Mouse (Mus musculus) olfactory bulb, adult 2 months (tissue): ENCODE results near the gene Cyp2u1. TPM values are rescaled to one million over a fixed set of nuclear protein-coding genes. Genes with fewer than 3 reads are reported as not detected.
A peak's percentile ranks its signal among the peaks of the same experiment; 100 is the strongest.

Experiments used
- H3K27ac ChIP-seq: fragments of 200-500 bp; 2 replicates; pipeline ENCODE4 v1.5.1; 2012; ENCODE audit warnings: low read depth, low read length; ENCODE audit not compliant: insufficient read depth
- H3K4me1 ChIP-seq: fragments of 200-500 bp; 2 replicates; pipeline ENCODE4 v1.6.1; 2012; ENCODE audit warnings: low read length; ENCODE audit not compliant: control insufficient read depth, insufficient read depth
- H3K4me3 ChIP-seq: fragments of 200-500 bp; 2 replicates; pipeline ENCODE4 v1.5.1; 2012; ENCODE audit warnings: mild to moderate bottlenecking, low read depth, low read length, moderate library complexity; ENCODE audit not compliant: insufficient read depth
- CTCF ChIP-seq: fragments of 200-500 bp; IDR thresholded peaks from 2 replicates; pipeline ENCODE4 v1.5.1; 2012; ENCODE audit warnings: low read depth, mild to moderate bottlenecking, low read length, moderate library complexity; ENCODE audit not compliant: insufficient read depth
- POLR2A ChIP-seq: fragments of 200-500 bp; IDR thresholded peaks from 2 replicates; pipeline ENCODE4 v1.6.1; 2012; ENCODE audit warnings: mild to moderate bottlenecking, low read depth, low read length, moderate library complexity; ENCODE audit not compliant: insufficient read depth
- WGBS: fragments of 180-500 bp; shearing (Covaris S2); methylation state at CpG from one replicate; pipeline ENCODE4 v1.1.7; 2018; 5-methylcytosine and 5-hydroxymethylcytosine counted together
- polyA plus RNA-seq: library from polyadenylated mRNA; stranded (reverse); fragments of >200 nt; gene quantifications from 2 replicates; pipeline ENCODE4 v1.2.4, GENCODE M21; 2012; ENCODE audit warnings: low replicate concordance; ENCODE audit not compliant: missing spikeins, insufficient read depth, insufficient read length

Cyp2u1 gene
- polyA plus RNA-seq, 1 experiment: not detected

- whole genome bisulfite sequencing: 91% methylated on average over 8 of the region's 8 CpGs
- TF ChIP-seq CTCF: no peak
- no peak for TF ChIP-seq POLR2A
- Histone ChIP-seq H3K4me3 (no peak overlapping the region), H3K27ac (no peak overlapping the region), H3K4me1 (no peaks in the 10 kb centered on the region)
Observed at GRCm38 (mm10) chr3:131265516-131265915, 37.5 kb downstream of the Cyp2u1 start.

GRCm38 (mm10) chr3:131263766-131264486 is 39.1 kb downstream of the Cyp2u1 start:
- Histone ChIP-seq H3K4me3 (no peak overlapping the region), H3K4me1 (no peaks in the 10 kb centered on the region), H3K27ac (no peak overlapping the region)
- 89% methylated on average over 15 of the region's 15 CpGs for WGBS
- TF ChIP-seq CTCF: no peak
- no peak for TF ChIP-seq POLR2A

GRCm38 (mm10) chr3:131260418-131260817 is 42.6 kb downstream of the Cyp2u1 start:
- TF ChIP-seq CTCF: no peak
- WGBS: 97% methylated on average over 6 of the region's 6 CpGs
- H3K4me1 ChIP-seq: no peaks in the 10 kb centered on the region
- no peak overlapping the region for H3K27ac ChIP-seq
- no peak overlapping the region for H3K4me3 ChIP-seq

- Histone ChIP-seq H3K4me1 (no peaks in the 10 kb centered on the region), H3K4me3 (no peak overlapping the region), H3K27ac (no peak overlapping the region)
- TF ChIP-seq CTCF (no peak), POLR2A (no peak)
- 82% methylated on average over 9 of the region's 9 CpGs for WGBS
Observed at GRCm38 (mm10) chr3:131259392-131259965, 43.5 kb downstream of the Cyp2u1 start.

GRCm38 (mm10) chr3:131258921-131259320 is 44.1 kb downstream of the Cyp2u1 start:
- WGBS: 91% methylated on average over 3 of the region's 3 CpGs

GRCm38 (mm10) chr3:131255399-131255981 is 47.5 kb downstream of the Cyp2u1 start:
- 94% methylated on average over 3 of the region's 3 CpGs for WGBS
- Histone ChIP-seq H3K27ac (no peak overlapping the region), H3K4me1 (no peaks in the 10 kb centered on the region), H3K4me3 (no peak overlapping the region)
- TF ChIP-seq POLR2A: no peak
- no peak for TF ChIP-seq CTCF

More at GRCm38 (mm10) chr3:131258921-131259320, 44.1 kb downstream of the Cyp2u1 start:
- TF ChIP-seq POLR2A: no peak
- TF ChIP-seq CTCF: no peak
- Histone ChIP-seq H3K4me1 (no peaks in the 10 kb centered on the region), H3K4me3 (no peak overlapping the region), H3K27ac (no peak overlapping the region)

GRCm38 (mm10) chr3:131254991-131255390 is 48.0 kb downstream of the Cyp2u1 start:
- TF ChIP-seq POLR2A (no peak), CTCF (no peak)
- no peaks in the 10 kb centered on the region for H3K4me1 ChIP-seq
- no peak overlapping the region for H3K4me3 ChIP-seq
- WGBS: 97% methylated on average over 4 of the region's 4 CpGs
- no peak overlapping the region for H3K27ac ChIP-seq

GRCm38 (mm10) chr3:131251601-131252000 is 51.4 kb downstream of the Cyp2u1 start:
- Histone ChIP-seq H3K4me3 (no peak overlapping the region), H3K4me1 (no peaks in the 10 kb centered on the region), H3K27ac (no peak overlapping the region)
- TF ChIP-seq CTCF (no peak), POLR2A (no peak)
- 92% methylated on average over 7 of the region's 7 CpGs for WGBS

GRCm38 (mm10) chr3:131250978-131251377 is 52.0 kb downstream of the Cyp2u1 start:
- TF ChIP-seq POLR2A (0 out of 2 replicates have a peak, but pooled peaks have one; percentile 13), CTCF (no peak)
- Histone ChIP-seq H3K27ac (no peak overlapping the region), H3K4me1 (no peaks in the 10 kb centered on the region), H3K4me3 (no peak overlapping the region)
- WGBS: 88% methylated on average over 13 of the region's 13 CpGs
